ENCODE assay signal across 8 mouse cellular contexts in genomic region chr5:101647726-101648686, GRCm38 (mm10). TPM values are rescaled to one million over a fixed set of nuclear protein-coding genes. Genes with fewer than 3 reads are reported as not detected.
A peak's percentile ranks its signal among the peaks of the same experiment; 100 is the strongest.
DNase-seq lines count a peak whose midpoint lies in the region; ATAC-seq lines count a peak whose summit lies in the region.

No protein-coding gene starts in this region.

- no peaks in the 10 kb centered on the region for H3K4me1 ChIP-seq in kidney, embryonic 14.5 days (ENCODE audit: control insufficient read depth, insufficient read depth, low read length)
- H3K4me1 ChIP-seq in forebrain, embryonic 16.5 days (replicated peaks; ENCODE audit: control insufficient read depth, insufficient read depth, low read length), result 0 out of 2 replicates have a peak, but pooled peaks cover 2% of the 10 kb centered on the region
- 0 out of 2 replicates have a peak, but pooled peaks cover 3% of the 10 kb centered on the region for H3K4me1 ChIP-seq in midbrain, embryonic 11.5 days (ENCODE audit: control insufficient read depth, insufficient read depth, low read length)

- WGBS in kidney, embryonic 14.5 days, result 5% methylated on average over 53 of the region's 53 CpGs
- 3% methylated on average over 53 of the region's 53 CpGs for WGBS in forebrain, embryonic 16.5 days
- 3% methylated on average over 53 of the region's 53 CpGs for WGBS in midbrain, embryonic 11.5 days

- no peak overlapping the region for H3K27ac ChIP-seq in kidney, embryonic 14.5 days (ENCODE audit: low read depth, low read length)
- no peak overlapping the region for H3K27ac ChIP-seq in forebrain, embryonic 16.5 days (ENCODE audit: low read length)
- H3K27ac ChIP-seq in midbrain, embryonic 11.5 days (ENCODE audit: low read depth, low read length), result no peak overlapping the region

- H3K27me3 ChIP-seq in kidney, embryonic 14.5 days (ENCODE audit: control insufficient read depth, insufficient read depth, low read length), result peaks cover 78% of the 10 kb centered on the region
- peaks cover 82% of the 10 kb centered on the region for H3K27me3 ChIP-seq in forebrain, embryonic 16.5 days (replicated peaks; ENCODE audit: control insufficient read depth, insufficient read depth, low read length)
- peaks cover 83% of the 10 kb centered on the region for H3K27me3 ChIP-seq in midbrain, embryonic 11.5 days (ENCODE audit: control insufficient read depth, insufficient read depth, low read length)

- H3K4me2 ChIP-seq in kidney, embryonic 14.5 days (replicated peaks; ENCODE audit: low read depth, low read length), result no peak overlapping the region
- H3K4me2 ChIP-seq in forebrain, embryonic 16.5 days (ENCODE audit: low read length), result no peak overlapping the region
- H3K4me2 ChIP-seq in midbrain, embryonic 11.5 days, result peak overlapping the region; percentile 19; the same call in 1 of the 2 replicates

- no peaks in the 10 kb centered on the region for H3K9me3 ChIP-seq in kidney, embryonic 14.5 days (ENCODE audit: control insufficient read depth, low read length)
- peaks cover 3% of the 10 kb centered on the region; the same call in 1 of the 2 replicates for H3K9me3 ChIP-seq in forebrain, embryonic 16.5 days (ENCODE audit: control insufficient read depth, low read length)
- peaks cover 3% of the 10 kb centered on the region; the same call in 1 of the 2 replicates for H3K9me3 ChIP-seq in midbrain, embryonic 11.5 days (ENCODE audit: control insufficient read depth, low read length)

- ATAC-seq in kidney, embryonic 14.5 days (ENCODE audit: low FRiP score, low TSS enrichment), result peak; percentile 62; the same call in 1 of the 2 replicates
- peak; percentile 26; the same call in 1 of the 2 replicates for ATAC-seq in forebrain, embryonic 16.5 days
- peak; percentile 55; the same call in 1 of the 2 replicates for ATAC-seq in midbrain, embryonic 11.5 days (ENCODE audit: low FRiP score)

- no peak overlapping the region for H3K9ac ChIP-seq in kidney, embryonic 14.5 days (ENCODE audit: low read depth, low read length)
- no peak overlapping the region for H3K9ac ChIP-seq in forebrain, embryonic 16.5 days (replicated peaks; ENCODE audit: low read depth, low read length)
- no peak overlapping the region for H3K9ac ChIP-seq in midbrain, embryonic 11.5 days (ENCODE audit: low read length)

- DNase-seq in kidney, adult 11 months, result no peak
- DNase-seq in ZHBTc4 (ENCODE audit: low read depth, low spot score), result peak; percentile 72
- DNase-seq in midbrain, embryonic 11.5 days (ENCODE audit: low spot score, missing footprints), result peak; percentile 92
- no peak for DNase-seq in layer of hippocampus, adult 9-11 months
- no peak for DNase-seq in adrenal gland, adult 2 months
- DNase-seq in cerebellum, postnatal 36 days, result no peak

- H3K4me3 ChIP-seq in kidney, embryonic 14.5 days (ENCODE audit: low read length), result no peak overlapping the region
- H3K4me3 ChIP-seq in forebrain, embryonic 16.5 days (replicated peaks; ENCODE audit: low read length), result no peak overlapping the region
- H3K4me3 ChIP-seq in midbrain, embryonic 11.5 days (ENCODE audit: low read depth, low read length), result no peak overlapping the region

- H3K36me3 ChIP-seq in kidney, embryonic 14.5 days (ENCODE audit: control insufficient read depth, insufficient read depth, low read length), result no peaks in the 10 kb centered on the region
- H3K36me3 ChIP-seq in forebrain, embryonic 16.5 days (ENCODE audit: control insufficient read depth, insufficient read depth), result no peaks in the 10 kb centered on the region
- H3K36me3 ChIP-seq in midbrain, embryonic 11.5 days (ENCODE audit: control insufficient read depth, insufficient read depth, low read length), result no peaks in the 10 kb centered on the region

RNA-seq across cellular contexts. Expression of gene Nkx6-1, which starts 16.8 kb away (rescaled TPM):
- polyA plus RNA-seq in kidney, embryonic 14.5 days (2014; fragmentation: Nextera tagmentation; extraction: Ambion mirVana), result 0.70 and 0.86 TPM in 2 replicates
- polyA plus RNA-seq in forebrain, embryonic 16.5 days (2015; fragmentation: Nextera tagmentation; extraction: Ambion mirVana), result 0.06 TPM in 1 of 2 replicates, not detected in the other
- 9.3 and 10.5 TPM in 2 replicates for polyA plus RNA-seq in midbrain, embryonic 11.5 days (2014; fragmentation: Nextera tagmentation; extraction: Ambion mirVana)
- total RNA-seq in adrenal gland, adult 2 months (2021), result not detected
- not detected in 2 replicates for polyA plus RNA-seq in adrenal gland, adult 2 months (2012; rRNA removed)

Comparison
In these comparisons a context has a peak if more than half of its experiments do, and no peak if none do; other contexts are left out.
1. DNase-seq: peak in ZHBTc4 (single experiment) and midbrain, embryonic 11.5 days (single experiment); none in kidney, adult 11 months (single experiment), layer of hippocampus, adult 9-11 months (single experiment), adrenal gland, adult 2 months (single experiment) and cerebellum, postnatal 36 days (0 of 2).
2. Peak in every context shown above with its lines, with median percentiles within 50 percentile points of each other: ATAC-seq.